Mouse (Mus musculus): Measurements from ENCODE around the gene Usp2. TPM values are rescaled to one million over a fixed set of nuclear protein-coding genes. Genes with fewer than 3 reads are reported as not detected.
A peak's percentile ranks its signal among the peaks of the same experiment; 100 is the strongest.

The Usp2 gene
- polyA plus RNA-seq, 1 experiment from 2014 or later: 31.9 TPM

DNA sequence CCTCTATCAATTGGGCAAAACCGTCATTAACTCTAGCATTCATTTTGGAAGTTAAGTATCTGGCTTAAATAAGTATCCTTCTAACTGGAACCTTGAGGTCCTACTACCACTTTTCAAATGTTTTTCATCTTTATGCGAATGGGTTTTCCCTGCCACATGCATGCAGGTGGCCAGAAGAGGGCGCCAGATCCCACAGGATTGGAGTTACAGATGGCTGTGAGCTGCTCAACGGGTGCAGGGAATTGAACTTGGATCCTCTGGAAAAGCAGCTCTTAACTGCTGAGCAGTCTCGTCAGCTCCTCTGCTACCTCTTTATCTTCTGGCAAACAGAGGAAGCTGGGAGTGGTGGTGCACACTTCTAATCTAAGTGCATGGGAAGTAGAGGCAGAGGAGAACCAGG is 52.2 kb downstream of the Usp2 start:
- Histone ChIP-seq H3K4me3 (replicated peaks) (no peak overlapping the region), H3K9ac (no peak overlapping the region), H3K36me3 (no peaks in the 10 kb centered on the region), H3K4me2 (no peak overlapping the region), H3K4me1 (peaks cover 7% of the 10 kb centered on the region; the same call in 1 of the 2 replicates), H3K9me3 (replicated peaks) (no peaks in the 10 kb centered on the region), H3K27me3 (no peaks in the 10 kb centered on the region), H3K27ac (no peak overlapping the region)
- 54% methylated on average over 5 of the region's 5 CpGs for WGBS
- no peak for ATAC-seq (replicated peaks; ENCODE audit: low FRiP score)

DNA sequence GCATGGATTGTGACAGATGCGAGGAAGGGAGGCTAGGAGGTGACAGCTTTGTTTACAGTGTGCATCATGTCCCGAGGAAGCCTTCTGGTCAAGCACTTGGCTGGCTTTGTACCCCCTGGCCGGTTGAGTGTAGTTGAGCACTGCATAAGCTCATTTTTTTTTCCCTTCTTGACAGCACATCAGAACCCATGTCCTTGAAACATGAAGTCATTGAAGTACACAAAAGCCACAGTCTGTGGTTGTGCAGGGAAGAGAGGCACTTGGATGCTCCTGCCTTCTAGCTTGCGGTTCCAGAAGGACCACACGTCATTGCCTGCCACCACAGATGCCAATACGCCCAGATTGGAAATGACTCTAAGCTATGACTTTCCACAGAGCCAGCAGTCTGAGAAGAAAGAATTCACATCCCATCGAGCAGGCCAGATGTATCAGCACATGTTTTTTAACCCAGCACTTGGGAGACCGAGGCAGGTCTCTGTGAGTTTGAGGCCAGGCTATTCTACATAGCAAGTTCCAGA is 53.2 kb downstream of the Usp2 start:
- no peaks in the 10 kb centered on the region for H3K36me3 ChIP-seq
- H3K4me3 ChIP-seq (replicated peaks): no peak overlapping the region
- no peak overlapping the region for H3K9ac ChIP-seq
- H3K4me1 ChIP-seq: peaks cover 4% of the 10 kb centered on the region
- no peak for ATAC-seq (replicated peaks; ENCODE audit: low FRiP score)
- H3K9me3 ChIP-seq (replicated peaks): no peaks in the 10 kb centered on the region
- H3K4me2 ChIP-seq: no peak overlapping the region
- H3K27me3 ChIP-seq: no peaks in the 10 kb centered on the region
- WGBS: 73% methylated on average over 8 of the region's 8 CpGs
- no peak overlapping the region for H3K27ac ChIP-seq

DNA sequence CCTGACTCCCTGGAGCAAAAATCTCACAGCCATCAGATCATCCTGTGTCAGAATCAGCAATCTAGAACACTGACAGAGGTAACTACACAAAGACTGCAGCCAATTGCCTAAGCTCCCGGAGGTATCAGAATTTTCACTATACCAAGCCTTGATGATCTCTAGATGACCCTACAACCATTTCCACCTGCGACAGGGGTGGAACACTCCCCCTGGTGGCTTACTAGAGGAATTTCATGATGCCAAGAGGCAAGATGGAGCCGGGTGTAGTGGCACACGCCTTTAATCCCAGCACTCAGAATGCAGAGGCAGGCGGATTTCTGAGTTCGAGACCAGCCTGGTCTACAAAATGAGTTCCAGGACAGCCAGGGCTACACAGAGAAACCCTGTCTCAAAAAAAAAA is 57.5 kb downstream of the Usp2 start:
- no peaks in the 10 kb centered on the region for H3K36me3 ChIP-seq
- H3K4me2 ChIP-seq: no peak overlapping the region
- H3K4me3 ChIP-seq (replicated peaks): no peak overlapping the region
- H3K9ac ChIP-seq: no peak overlapping the region
- no peak for ATAC-seq (replicated peaks; ENCODE audit: low FRiP score)
- H3K27ac ChIP-seq: no peak overlapping the region
- no peaks in the 10 kb centered on the region for H3K9me3 ChIP-seq (replicated peaks)
- 72% methylated on average over 6 of the region's 6 CpGs for WGBS
- no peaks in the 10 kb centered on the region for H3K27me3 ChIP-seq
- peaks cover 29% of the 10 kb centered on the region for H3K4me1 ChIP-seq

DNA sequence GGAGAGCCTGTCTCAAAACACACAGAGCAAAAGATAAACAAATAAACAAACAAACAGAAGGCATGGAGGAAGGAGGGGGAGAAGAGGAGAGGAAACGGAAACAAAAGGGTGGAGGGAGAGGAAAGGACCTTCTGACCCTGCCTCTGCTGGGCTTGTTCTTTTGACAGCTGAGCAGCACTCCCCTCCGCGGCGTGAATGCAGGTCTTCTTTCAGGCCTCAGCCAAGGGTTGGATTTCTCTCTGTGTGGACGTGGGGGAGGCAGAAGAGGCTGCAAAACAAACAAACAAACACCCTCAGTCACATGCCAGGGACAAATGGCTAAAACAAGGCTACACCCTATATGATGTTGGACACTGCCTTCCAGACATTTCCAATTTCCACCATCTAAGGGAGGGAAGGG is 58.2 kb downstream of the Usp2 start:
- 12% methylated on average over 5 of the region's 5 CpGs for WGBS
- Histone ChIP-seq H3K27ac (peak overlapping the region; percentile 69), H3K9me3 (replicated peaks) (no peaks in the 10 kb centered on the region), H3K4me1 (peaks cover 36% of the 10 kb centered on the region), H3K27me3 (no peaks in the 10 kb centered on the region), H3K4me2 (0 out of 2 replicates have a peak overlapping the region, but pooled peaks have one; percentile 9), H3K9ac (no peak overlapping the region), H3K4me3 (replicated peaks) (no peak overlapping the region), H3K36me3 (no peaks in the 10 kb centered on the region)
- ATAC-seq (replicated peaks; ENCODE audit: low FRiP score): no peak; the same call in 1 of the 2 replicates

DNA sequence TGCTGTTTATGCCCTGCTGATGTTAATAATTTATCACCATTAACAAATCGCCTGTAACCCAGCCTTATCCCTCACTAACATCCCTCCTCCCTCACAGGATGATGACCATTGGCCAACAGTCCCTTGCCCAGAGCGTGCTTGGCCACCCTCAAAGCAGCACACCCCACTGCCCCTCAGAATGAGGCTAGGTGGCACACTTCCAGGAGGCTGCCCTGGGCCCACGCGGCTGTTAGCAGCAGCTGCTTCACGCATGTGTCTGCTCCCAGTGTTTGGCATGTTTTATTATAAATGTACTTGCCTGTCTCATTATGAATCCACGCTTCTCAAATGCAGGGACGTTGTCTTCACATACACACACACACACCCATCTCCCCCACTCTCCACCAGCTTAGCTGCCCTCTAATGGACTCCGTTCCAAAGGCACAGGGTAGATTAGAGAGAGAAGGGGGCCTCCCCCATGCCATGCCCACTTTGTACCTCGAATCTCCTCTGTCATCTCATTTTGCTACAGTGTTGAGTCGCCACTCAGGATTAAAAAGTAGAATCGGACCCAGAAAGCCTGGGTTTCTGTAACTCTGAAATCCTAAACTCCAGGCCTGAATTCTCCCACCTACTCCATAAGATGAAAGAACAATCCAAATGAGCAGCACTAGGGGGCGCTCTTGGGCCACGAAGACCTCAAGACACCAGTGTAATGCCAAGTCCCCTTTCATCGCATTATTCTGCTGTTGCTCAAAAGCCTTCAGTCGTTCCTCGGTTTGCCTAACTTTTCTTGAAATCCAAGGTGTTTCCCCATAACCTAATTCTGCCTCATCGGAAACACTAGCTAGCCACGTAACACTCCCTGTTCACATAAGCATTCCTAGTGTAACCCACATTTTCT is 59.0 kb downstream of the Usp2 start:
- H3K4me1 ChIP-seq: peaks cover 44% of the 10 kb centered on the region
- H3K36me3 ChIP-seq: no peaks in the 10 kb centered on the region
- peak overlapping the region; percentile 76 for H3K27ac ChIP-seq
- H3K9me3 ChIP-seq (replicated peaks): no peaks in the 10 kb centered on the region
- H3K4me2 ChIP-seq: peak overlapping the region; percentile 39
- 24% methylated on average over 18 of the region's 18 CpGs for WGBS
- ATAC-seq (replicated peaks; ENCODE audit: low FRiP score): peak; percentile 52; the same call in 1 of the 2 replicates
- H3K4me3 ChIP-seq (replicated peaks): no peak overlapping the region
- no peaks in the 10 kb centered on the region for H3K27me3 ChIP-seq
- 0 out of 2 replicates have a peak overlapping the region, but pooled peaks have one; percentile 8 for H3K9ac ChIP-seq

DNA sequence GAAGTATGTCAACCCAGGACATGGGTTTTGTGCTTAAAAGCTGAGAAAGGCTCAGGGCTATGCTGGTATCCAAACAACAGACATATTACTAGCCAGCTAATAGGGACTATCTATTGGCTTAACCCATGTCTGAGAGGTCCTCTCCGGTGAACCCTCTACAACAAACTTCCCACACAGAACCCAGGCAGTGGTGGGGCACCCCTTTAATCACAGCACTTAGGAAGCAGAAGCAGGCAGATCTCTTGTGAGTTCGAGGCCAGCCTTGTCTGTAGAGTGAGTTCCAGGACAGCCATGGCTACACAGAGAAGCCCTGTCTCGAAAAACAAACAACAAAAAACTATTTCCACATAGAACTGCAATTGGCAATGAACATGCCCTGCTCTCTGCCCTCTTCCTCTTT is 59.9 kb downstream of the Usp2 start:
- Histone ChIP-seq H3K27ac (peak overlapping the region; percentile 76), H3K9ac (no peak overlapping the region), H3K4me1 (peaks cover 53% of the 10 kb centered on the region), H3K27me3 (no peaks in the 10 kb centered on the region), H3K9me3 (replicated peaks) (no peaks in the 10 kb centered on the region), H3K4me3 (replicated peaks) (no peak overlapping the region), H3K4me2 (no peak overlapping the region), H3K36me3 (no peaks in the 10 kb centered on the region)
- WGBS: 85% methylated on average over 3 of the region's 3 CpGs
- no peak for ATAC-seq (replicated peaks; ENCODE audit: low FRiP score)

DNA sequence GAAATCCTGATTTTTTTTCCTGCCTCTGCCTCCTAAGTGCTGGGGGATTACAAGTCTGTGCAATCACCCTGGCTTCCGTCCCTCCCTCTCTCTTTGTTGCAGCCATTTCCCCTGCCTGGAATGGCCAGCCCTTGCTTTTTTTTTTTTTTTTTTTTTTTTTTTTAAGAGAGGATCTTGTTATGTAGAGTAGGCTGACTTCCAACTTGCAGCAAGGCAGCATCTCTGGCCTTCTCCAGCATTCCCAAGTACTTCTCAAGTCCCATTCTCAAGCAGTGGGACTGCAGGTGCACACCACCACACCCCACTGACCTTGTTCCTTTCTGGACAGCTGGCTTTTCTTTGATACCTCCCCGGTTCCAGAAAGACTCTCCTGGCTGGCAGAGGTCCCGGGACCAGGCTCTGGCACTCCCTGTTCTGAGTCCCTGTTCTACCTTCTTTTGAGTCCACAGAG is 60.6 kb downstream of the Usp2 start:
- WGBS: 54% methylated on average over 3 of the region's 3 CpGs
- H3K4me1 ChIP-seq: peaks cover 58% of the 10 kb centered on the region
- H3K9me3 ChIP-seq (replicated peaks): no peaks in the 10 kb centered on the region
- no peaks in the 10 kb centered on the region for H3K36me3 ChIP-seq
- no peak for ATAC-seq (replicated peaks; ENCODE audit: low FRiP score)
- no peak overlapping the region for H3K4me3 ChIP-seq (replicated peaks)
- H3K27ac ChIP-seq: peak overlapping the region; percentile 33
- no peak overlapping the region for H3K9ac ChIP-seq
- H3K4me2 ChIP-seq: no peak overlapping the region
- H3K27me3 ChIP-seq: no peaks in the 10 kb centered on the region

DNA sequence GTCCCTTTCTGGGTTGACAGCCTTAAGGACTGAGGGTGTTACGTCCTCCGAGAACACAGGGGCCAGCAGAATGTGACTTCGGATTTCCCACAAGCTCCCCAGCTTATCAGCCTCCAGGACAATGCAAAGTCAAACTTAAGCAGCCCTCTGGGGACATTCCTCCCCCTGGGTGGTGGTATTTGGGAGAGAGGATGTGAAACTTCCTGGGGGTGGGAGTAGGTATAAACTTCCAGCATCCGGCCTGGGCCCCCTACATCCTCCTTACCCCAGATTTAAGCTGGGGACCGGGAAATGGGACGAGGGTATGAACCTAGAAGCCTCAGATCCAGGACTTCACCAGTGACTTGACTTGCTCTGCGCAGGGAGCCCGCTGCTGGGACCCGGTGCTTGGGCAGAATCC is 62.8 kb downstream of the Usp2 start:
- Histone ChIP-seq H3K9ac (peak overlapping the region; percentile 44), H3K4me2 (peak overlapping the region; percentile 70), H3K27me3 (peaks cover 7% of the 10 kb centered on the region), H3K9me3 (replicated peaks) (no peaks in the 10 kb centered on the region), H3K4me1 (peaks cover 80% of the 10 kb centered on the region), H3K36me3 (no peaks in the 10 kb centered on the region), H3K27ac (peak overlapping the region; percentile 90), H3K4me3 (replicated peaks) (peak overlapping the region; percentile 37)
- no peak for ATAC-seq (replicated peaks; ENCODE audit: low FRiP score)
- WGBS: 9% methylated on average over 9 of the region's 9 CpGs

DNA sequence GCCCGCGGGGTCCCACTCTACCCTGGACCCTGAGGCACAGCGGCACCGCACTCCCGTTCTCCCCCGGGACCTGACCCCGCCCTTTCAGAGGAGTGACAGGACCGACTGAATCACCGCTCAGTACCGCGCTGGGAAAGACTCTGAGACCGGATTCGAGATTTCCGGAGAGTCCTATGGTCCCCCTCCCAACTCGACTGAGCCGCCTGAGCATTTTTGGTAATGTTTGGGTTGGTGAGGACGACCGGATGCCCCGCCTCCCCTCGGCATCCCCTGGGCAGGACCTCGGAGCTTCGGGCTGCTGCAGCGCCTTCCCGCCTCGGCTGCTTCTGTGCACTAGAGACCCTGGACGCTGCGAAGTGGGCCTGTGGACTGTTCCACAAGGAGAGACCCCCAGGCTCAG is 63.2 kb downstream of the Usp2 start:
- Histone ChIP-seq H3K9me3 (replicated peaks) (no peaks in the 10 kb centered on the region), H3K9ac (peak overlapping the region; percentile 44), H3K27ac (peak overlapping the region; percentile 90), H3K4me2 (peak overlapping the region; percentile 70), H3K27me3 (peaks cover 7% of the 10 kb centered on the region), H3K4me3 (replicated peaks) (peak overlapping the region; percentile 37), H3K4me1 (peaks cover 80% of the 10 kb centered on the region), H3K36me3 (no peaks in the 10 kb centered on the region)
- under 1% methylated on average over 27 of the region's 27 CpGs for WGBS
- peak; percentile 50 for ATAC-seq (replicated peaks; ENCODE audit: low FRiP score)

DNA sequence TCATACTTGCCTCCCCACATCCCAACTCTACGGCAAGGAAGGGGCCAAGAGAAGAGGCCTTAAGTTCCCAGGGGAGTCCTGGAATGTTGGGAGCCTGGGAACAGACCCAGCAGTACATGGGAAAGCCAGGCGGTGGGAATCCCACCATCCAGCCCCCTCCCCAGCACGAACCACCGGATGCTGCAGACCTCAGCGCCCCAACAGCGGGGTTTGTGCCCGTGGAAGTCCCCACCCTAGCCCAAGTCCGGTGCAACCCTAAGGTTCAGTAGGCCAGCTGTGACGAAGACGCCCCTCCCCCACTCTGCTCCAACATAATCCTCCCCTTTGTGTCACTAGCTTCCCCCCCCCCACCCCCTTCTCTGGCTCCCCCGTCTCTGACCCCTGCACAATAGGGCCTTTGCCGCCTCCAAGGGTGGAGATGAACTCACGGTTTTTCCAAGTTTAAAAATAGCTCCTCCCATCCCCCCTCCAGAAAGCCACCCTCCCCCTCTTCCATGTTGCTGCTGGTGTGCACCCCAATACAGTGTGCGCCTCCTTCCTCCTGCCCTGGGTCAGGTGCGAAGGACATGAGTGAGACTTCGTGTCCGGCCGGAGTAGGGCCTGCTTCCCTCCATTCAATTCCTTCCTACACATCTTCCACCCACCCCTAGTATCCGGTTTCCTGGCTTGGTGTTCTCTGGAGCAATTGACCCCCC is 63.9 kb downstream of the Usp2 start:
- peak; percentile 28; the same call in 1 of the 2 replicates for ATAC-seq (replicated peaks; ENCODE audit: low FRiP score)
- H3K4me2 ChIP-seq: peak overlapping the region; percentile 70
- 18% methylated on average over 19 of the region's 19 CpGs for WGBS
- H3K9ac ChIP-seq: no peak overlapping the region
- peaks cover 7% of the 10 kb centered on the region for H3K27me3 ChIP-seq
- H3K9me3 ChIP-seq (replicated peaks): no peaks in the 10 kb centered on the region
- H3K4me1 ChIP-seq: peaks cover 80% of the 10 kb centered on the region
- H3K4me3 ChIP-seq (replicated peaks): peak overlapping the region; percentile 37
- H3K27ac ChIP-seq: peak overlapping the region; percentile 90
- no peaks in the 10 kb centered on the region for H3K36me3 ChIP-seq

DNA sequence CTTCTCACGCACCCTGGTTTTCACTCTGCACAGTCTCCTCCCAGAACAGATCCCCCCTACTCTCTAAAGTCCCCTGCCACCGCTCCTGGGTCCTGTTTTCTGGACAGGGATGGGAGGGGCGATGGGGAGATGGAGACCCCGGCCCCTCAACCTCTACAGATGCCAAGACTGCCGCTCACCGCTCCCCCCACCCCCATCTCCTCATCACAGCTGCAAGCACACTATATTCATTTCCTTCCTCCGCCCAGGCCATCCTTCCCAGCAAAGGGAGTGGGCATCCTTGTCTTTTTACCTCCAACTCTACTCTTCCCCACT is 64.4 kb downstream of the Usp2 start:
- Histone ChIP-seq H3K9me3 (replicated peaks) (no peaks in the 10 kb centered on the region), H3K4me3 (replicated peaks) (no peak overlapping the region), H3K4me1 (peaks cover 80% of the 10 kb centered on the region), H3K36me3 (no peaks in the 10 kb centered on the region), H3K9ac (no peak overlapping the region), H3K4me2 (peak overlapping the region; percentile 70), H3K27me3 (peaks cover 7% of the 10 kb centered on the region), H3K27ac (peak overlapping the region; percentile 90)
- ATAC-seq (replicated peaks; ENCODE audit: low FRiP score): no peak
- 44% methylated on average over 7 of the region's 7 CpGs for WGBS

DNA sequence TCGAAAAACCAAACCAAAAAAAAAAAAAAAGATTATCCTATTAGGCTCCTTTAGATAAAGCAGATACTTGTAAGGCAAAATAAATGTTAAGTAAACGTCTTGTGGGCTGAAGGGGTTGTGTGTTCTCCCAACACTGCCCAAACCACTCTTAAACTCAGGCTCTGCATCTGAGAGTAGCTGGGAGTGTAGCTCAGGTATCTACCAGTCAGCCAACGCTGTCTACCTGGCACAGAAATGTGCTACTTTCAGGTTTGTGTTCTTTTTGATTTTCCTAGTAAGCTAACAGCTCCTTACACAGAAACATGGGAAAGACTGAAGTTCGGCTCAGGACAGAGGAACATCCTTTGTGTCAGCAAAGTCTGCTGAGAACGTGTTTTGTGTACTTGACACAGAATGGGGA is 65.4 kb downstream of the Usp2 start:
- 69% methylated on average over 5 of the region's 5 CpGs for WGBS
- Histone ChIP-seq H3K27ac (peak overlapping the region; percentile 90), H3K4me2 (0 out of 2 replicates have a peak overlapping the region, but pooled peaks have one; percentile 92), H3K9ac (no peak overlapping the region), H3K36me3 (peaks cover 6% of the 10 kb centered on the region; the same call in 1 of the 2 replicates), H3K27me3 (peaks cover 7% of the 10 kb centered on the region), H3K9me3 (replicated peaks) (no peaks in the 10 kb centered on the region), H3K4me3 (replicated peaks) (no peak overlapping the region), H3K4me1 (peaks cover 81% of the 10 kb centered on the region)
- no peak for ATAC-seq (replicated peaks; ENCODE audit: low FRiP score)

All from kidney, embryonic 15.5 days (tissue).